Mouse (Mus musculus): ENCODE results near the gene Naa15.

DNA sequence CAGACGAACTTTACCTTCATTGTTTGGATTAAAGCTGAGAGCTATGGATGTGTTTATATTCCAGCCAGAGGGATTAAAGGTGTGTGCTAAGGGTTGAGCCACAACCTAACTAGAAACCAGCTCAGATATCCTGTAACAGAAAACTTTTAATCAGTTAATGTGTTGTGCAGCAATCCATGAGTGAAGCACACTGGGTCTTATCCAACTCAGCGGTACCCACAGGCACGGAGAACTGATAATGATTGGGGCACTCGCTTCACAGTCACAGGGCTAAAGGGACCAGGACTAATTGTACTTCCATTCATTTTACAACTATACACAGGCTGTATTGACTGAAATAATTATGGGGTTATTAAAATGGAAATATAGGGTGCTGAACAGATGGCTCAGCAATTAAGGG is 48.0 kb upstream of the Naa15 start:
- TF ChIP-seq CTCF (IDR thresholded peaks at IDR 0.05; ENCODE audit: borderline replicate concordance, insufficient read depth, low read length) (no peak), POLR2A (IDR thresholded peaks at IDR 0.05; ENCODE audit: low read depth, low read length) (no peak)
